Mouse (Mus musculus): Measurements from ENCODE around the gene Ggta1. TPM values are rescaled to one million over a fixed set of nuclear protein-coding genes. Genes with fewer than 3 reads are reported as not detected.

Ggta1 gene
- polyA plus RNA-seq, 1 experiment, result 16.2 TPM

- Histone ChIP-seq H3K4me3 (replicated peaks; ENCODE audit: control insufficient read depth, low read depth, low read length) (peak overlapping the region; percentile 10), H3K27ac (ENCODE audit: control insufficient read depth, insufficient read depth, low read depth, low read length, poor library complexity) (peak overlapping the region; percentile 35), H3K4me1 (ENCODE audit: control insufficient read depth, insufficient read depth, low read length) (peaks cover 28% of the 10 kb centered on the region)
- TF ChIP-seq CTCF (IDR thresholded peaks at IDR 0.05; ENCODE audit: control insufficient read depth, insufficient read depth, low read length) (no peak), POLR2A (IDR thresholded peaks at IDR 0.05; ENCODE audit: borderline replicate concordance, control insufficient read depth, low read depth, low read length) (no peak)
- WGBS, result 22% methylated on average over 6 of the region's 6 CpGs
These were observed 18.2 kb downstream of the Ggta1 start for GRCm38 (mm10) chr2:35444764-35445262.

- Histone ChIP-seq H3K4me3 (replicated peaks; ENCODE audit: control insufficient read depth, low read depth, low read length) (peak overlapping the region; percentile 46), H3K27ac (ENCODE audit: control insufficient read depth, insufficient read depth, low read depth, low read length, poor library complexity) (peak overlapping the region; percentile 39)
- 10% methylated on average over 16 of the region's 16 CpGs for WGBS
These were observed 18.9 kb downstream of the Ggta1 start for GRCm38 (mm10) chr2:35443981-35444763.

DNA sequence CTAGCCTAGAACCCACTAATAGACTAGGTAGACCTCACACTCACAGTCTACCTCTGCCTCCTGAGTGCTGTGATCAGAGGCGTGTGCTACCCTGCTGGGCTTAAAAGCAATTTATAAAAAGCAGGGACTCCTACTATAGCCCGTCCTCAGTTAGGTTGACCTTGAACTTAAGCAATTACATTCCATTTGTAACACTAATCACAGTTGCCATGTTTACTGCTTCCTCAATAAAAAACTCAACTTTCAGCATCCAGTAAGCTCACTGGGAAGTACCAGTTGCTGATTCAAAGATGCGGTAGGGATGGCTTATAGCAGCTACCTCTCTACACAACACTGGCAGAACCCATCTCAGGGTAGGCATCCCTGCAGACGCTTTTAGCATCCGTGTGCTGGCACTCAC, 19.7 kb downstream of the Ggta1 start:
- Histone ChIP-seq H3K27ac (ENCODE audit: control insufficient read depth, insufficient read depth, low read depth, low read length, poor library complexity) (no peak overlapping the region), H3K4me1 (ENCODE audit: control insufficient read depth, insufficient read depth, low read length) (peaks cover 23% of the 10 kb centered on the region), H3K4me3 (replicated peaks; ENCODE audit: control insufficient read depth, low read depth, low read length) (no peak overlapping the region)
- 71% methylated on average over 5 of the region's 5 CpGs for WGBS
- no peak for TF ChIP-seq CTCF (IDR thresholded peaks at IDR 0.05; ENCODE audit: control insufficient read depth, insufficient read depth, low read length)
- TF ChIP-seq POLR2A (IDR thresholded peaks at IDR 0.05; ENCODE audit: borderline replicate concordance, control insufficient read depth, low read depth, low read length), result no peak

More at GRCm38 (mm10) chr2:35443981-35444763, 18.9 kb downstream of the Ggta1 start:
- H3K4me1 ChIP-seq (ENCODE audit: control insufficient read depth, insufficient read depth, low read length), result peaks cover 24% of the 10 kb centered on the region
- TF ChIP-seq CTCF (IDR thresholded peaks at IDR 0.05; ENCODE audit: control insufficient read depth, insufficient read depth, low read length) (no peak), POLR2A (IDR thresholded peaks at IDR 0.05; ENCODE audit: borderline replicate concordance, control insufficient read depth, low read depth, low read length) (no peak)

GRCm38 (mm10) chr2:35442079-35442478, 21.0 kb downstream of the Ggta1 start:
- WGBS, result 39% methylated on average over 6 of the region's 6 CpGs
- Histone ChIP-seq H3K27ac (ENCODE audit: control insufficient read depth, insufficient read depth, low read depth, low read length, poor library complexity) (peak overlapping the region; percentile 49), H3K4me1 (ENCODE audit: control insufficient read depth, insufficient read depth, low read length) (peaks cover 22% of the 10 kb centered on the region), H3K4me3 (replicated peaks; ENCODE audit: control insufficient read depth, low read depth, low read length) (no peak overlapping the region)
- TF ChIP-seq CTCF (IDR thresholded peaks at IDR 0.05; ENCODE audit: control insufficient read depth, insufficient read depth, low read length), result no peak
- TF ChIP-seq POLR2A (IDR thresholded peaks at IDR 0.05; ENCODE audit: borderline replicate concordance, control insufficient read depth, low read depth, low read length), result no peak

DNA sequence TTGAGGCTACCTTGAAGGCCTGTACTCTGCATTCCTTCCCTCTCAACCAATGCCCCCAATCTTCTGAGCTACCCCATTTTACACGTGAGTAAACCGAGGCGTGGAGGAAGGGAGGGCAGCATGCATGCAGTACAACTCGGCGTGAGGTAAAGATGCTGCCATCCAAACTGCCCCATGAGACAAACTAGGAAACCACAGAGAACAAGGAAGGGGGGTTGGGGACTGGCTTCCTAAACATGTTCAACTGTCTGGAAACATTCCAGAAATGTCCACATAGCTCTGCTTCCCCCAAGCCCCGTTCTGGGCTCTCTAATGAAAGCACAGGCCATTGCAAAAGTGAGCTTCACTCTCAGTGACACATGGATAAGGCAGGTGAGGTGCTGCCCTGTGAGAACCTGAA, 21.6 kb downstream of the Ggta1 start:
- Histone ChIP-seq H3K4me3 (replicated peaks; ENCODE audit: control insufficient read depth, low read depth, low read length) (no peak overlapping the region), H3K4me1 (ENCODE audit: control insufficient read depth, insufficient read depth, low read length) (peaks cover 20% of the 10 kb centered on the region), H3K27ac (ENCODE audit: control insufficient read depth, insufficient read depth, low read depth, low read length, poor library complexity) (peak overlapping the region; percentile 49)
- TF ChIP-seq POLR2A (IDR thresholded peaks at IDR 0.05; ENCODE audit: borderline replicate concordance, control insufficient read depth, low read depth, low read length) (no peak), CTCF (IDR thresholded peaks at IDR 0.05; ENCODE audit: control insufficient read depth, insufficient read depth, low read length) (no peak)
- WGBS, result 8% methylated on average over 6 of the region's 6 CpGs

DNA sequence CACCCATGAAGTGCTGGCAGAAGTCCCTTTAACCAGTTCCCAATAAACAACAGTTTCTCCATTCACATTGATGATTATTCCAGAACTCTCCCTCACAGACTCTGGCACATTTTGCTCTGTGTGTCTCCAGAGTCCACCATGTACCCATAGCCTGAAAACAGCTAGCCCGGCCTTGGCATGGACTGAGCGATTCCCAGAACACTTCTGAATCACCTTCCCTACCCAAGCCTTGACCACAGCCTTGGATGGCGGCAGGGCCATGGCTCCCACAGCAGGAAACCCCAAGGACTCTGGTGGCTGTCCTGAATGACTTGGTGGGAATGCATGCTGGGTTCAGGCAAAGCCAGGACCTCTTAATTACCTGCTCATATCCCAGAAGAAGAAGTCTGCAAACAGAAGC, 22.6 kb downstream of the Ggta1 start:
- TF ChIP-seq POLR2A (IDR thresholded peaks at IDR 0.05; ENCODE audit: borderline replicate concordance, control insufficient read depth, low read depth, low read length) (no peak), CTCF (IDR thresholded peaks at IDR 0.05; ENCODE audit: control insufficient read depth, insufficient read depth, low read length) (no peak)
- no peak overlapping the region for H3K4me3 ChIP-seq (replicated peaks; ENCODE audit: control insufficient read depth, low read depth, low read length)
- peaks cover 17% of the 10 kb centered on the region for H3K4me1 ChIP-seq (ENCODE audit: control insufficient read depth, insufficient read depth, low read length)
- no peak overlapping the region for H3K27ac ChIP-seq (ENCODE audit: control insufficient read depth, insufficient read depth, low read depth, low read length, poor library complexity)
- 75% methylated on average over 3 of the region's 3 CpGs for WGBS

DNA sequence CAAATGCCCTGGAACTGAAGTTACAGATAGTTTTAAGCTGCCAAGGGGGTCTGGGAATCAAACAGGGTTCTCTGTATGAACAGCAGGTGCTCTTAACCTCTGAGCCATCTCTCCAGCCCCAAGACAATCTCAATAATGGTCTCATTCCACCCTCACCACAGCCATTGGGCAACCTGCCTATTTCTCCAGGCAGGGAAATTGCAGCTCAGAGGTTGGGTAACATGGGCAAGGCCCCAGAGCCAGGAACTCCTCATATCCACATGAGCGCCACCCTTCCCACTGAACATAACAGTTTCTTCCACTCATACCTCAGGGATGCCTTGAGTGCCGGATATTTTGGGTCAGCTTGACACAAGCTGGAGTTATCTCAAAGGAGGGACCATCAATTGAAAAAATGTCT, 25.2 kb downstream of the Ggta1 start:
- H3K4me3 ChIP-seq (replicated peaks; ENCODE audit: control insufficient read depth, low read depth, low read length), result no peak overlapping the region
- 48% methylated on average over 2 of the region's 2 CpGs for WGBS
- no peak for TF ChIP-seq CTCF (IDR thresholded peaks at IDR 0.05; ENCODE audit: control insufficient read depth, insufficient read depth, low read length)
- no peak for TF ChIP-seq POLR2A (IDR thresholded peaks at IDR 0.05; ENCODE audit: borderline replicate concordance, control insufficient read depth, low read depth, low read length)
- no peak overlapping the region; the same call in 1 of the 2 replicates for H3K27ac ChIP-seq (ENCODE audit: control insufficient read depth, insufficient read depth, low read depth, low read length, poor library complexity)
- peaks cover 6% of the 10 kb centered on the region; the same call in 1 of the 2 replicates for H3K4me1 ChIP-seq (ENCODE audit: control insufficient read depth, insufficient read depth, low read length)

DNA sequence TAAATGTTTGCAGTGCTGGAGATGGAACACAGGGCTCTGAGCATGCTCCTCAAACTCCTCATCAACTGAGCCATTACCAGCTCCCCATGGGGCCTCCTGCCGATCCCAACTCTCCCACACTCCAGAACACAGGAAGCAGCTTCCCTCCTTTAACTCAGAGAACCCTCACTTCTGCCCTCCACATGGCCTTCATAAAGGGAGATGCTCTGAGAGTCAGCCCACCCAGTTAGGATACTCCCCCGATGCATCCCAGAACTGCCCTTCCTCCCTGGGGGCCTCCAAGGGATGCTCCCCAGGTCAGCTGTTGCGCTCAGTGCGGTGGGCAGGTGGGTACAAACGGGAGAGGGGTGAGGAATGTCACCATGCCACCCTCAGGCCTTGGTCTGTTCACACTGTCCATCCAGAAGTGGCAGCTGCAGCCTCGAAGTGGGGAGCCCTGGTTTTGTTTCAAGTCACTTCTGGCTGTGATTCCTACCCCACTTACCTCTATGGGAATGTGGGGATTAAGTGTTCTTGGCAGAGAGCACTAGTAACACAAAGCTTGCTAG, 28.4 kb downstream of the Ggta1 start:
- WGBS, result 87% methylated on average over 6 of the region's 6 CpGs
- no peak overlapping the region for H3K4me3 ChIP-seq (replicated peaks; ENCODE audit: control insufficient read depth, low read depth, low read length)
- H3K27ac ChIP-seq (ENCODE audit: control insufficient read depth, insufficient read depth, low read depth, low read length, poor library complexity), result no peak overlapping the region
- TF ChIP-seq CTCF (IDR thresholded peaks at IDR 0.05; ENCODE audit: control insufficient read depth, insufficient read depth, low read length) (no peak), POLR2A (IDR thresholded peaks at IDR 0.05; ENCODE audit: borderline replicate concordance, control insufficient read depth, low read depth, low read length) (no peak)
- peaks cover 6% of the 10 kb centered on the region; the same call in 1 of the 2 replicates for H3K4me1 ChIP-seq (ENCODE audit: control insufficient read depth, insufficient read depth, low read length)
